Mouse (Mus musculus): ENCODE data around the gene Mmp10.

The Mmp10 gene

DNA sequence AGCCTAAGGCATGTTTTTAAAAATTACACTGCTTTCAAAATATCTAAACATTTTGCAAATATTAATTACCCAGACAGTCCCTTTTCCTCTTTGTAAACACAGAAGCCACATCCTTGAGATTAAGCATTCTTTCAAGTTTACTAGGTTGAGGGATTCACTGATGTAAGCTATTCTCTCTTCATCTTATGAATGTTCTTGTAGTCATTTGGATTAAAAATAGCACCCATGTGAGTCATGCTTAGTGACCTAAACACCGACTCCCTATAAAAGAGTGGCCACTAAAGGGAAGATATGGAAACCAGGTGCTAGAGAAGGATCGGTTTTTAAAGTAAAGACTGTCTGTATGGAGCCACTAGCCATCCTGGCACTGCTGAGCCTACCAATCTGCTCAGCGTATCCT lies at the start of gene Mmp10:
TSS of gene Mmp10 (plus strand) at position 302 of the 400 bp plus-strand sequence.
- DNase-seq (ENCODE audit: low spot score) = no peak

DNA sequence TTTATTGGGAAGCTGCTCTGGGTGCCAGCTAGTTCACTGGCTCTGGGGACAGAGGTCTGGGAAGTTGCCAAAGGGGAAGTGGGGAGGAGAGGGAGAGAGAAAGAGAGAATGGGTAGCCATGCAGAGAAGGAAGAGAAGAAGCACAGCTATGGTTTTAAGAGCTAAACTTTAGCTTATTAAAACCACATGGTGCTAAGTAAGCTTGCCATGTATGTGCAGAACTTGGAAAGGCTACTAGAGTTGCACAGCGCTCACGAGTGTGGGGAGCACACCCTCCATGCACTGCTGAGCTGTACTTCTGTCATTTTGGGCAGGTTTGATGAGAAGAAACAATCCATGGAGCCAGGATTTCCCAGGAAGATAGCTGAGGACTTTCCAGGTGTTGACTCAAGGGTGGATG lies 48.9 kb upstream of the Mmp10 start:
- no peak for DNase-seq (ENCODE audit: low spot score)

DNA sequence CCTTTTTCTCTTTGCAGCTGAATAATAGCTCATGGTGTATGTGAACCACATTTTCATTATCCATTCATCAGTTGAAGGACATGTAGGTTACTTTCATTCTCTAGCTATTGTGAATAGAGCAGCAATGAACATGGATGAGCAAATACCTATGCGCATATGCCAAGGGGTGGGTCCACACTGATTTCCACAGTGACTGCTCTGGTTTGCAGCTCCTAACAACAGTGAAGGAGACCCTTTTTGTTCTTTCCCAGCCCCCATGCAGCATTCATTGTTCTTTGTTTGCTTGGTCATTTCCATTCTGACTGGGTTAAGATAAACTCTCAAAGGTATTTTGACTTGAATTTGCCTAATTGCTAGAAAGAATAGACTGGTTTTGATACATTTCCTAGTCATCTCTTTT lies 31.9 kb upstream of the Mmp10 start:
- no peak for DNase-seq (ENCODE audit: low spot score)

DNA sequence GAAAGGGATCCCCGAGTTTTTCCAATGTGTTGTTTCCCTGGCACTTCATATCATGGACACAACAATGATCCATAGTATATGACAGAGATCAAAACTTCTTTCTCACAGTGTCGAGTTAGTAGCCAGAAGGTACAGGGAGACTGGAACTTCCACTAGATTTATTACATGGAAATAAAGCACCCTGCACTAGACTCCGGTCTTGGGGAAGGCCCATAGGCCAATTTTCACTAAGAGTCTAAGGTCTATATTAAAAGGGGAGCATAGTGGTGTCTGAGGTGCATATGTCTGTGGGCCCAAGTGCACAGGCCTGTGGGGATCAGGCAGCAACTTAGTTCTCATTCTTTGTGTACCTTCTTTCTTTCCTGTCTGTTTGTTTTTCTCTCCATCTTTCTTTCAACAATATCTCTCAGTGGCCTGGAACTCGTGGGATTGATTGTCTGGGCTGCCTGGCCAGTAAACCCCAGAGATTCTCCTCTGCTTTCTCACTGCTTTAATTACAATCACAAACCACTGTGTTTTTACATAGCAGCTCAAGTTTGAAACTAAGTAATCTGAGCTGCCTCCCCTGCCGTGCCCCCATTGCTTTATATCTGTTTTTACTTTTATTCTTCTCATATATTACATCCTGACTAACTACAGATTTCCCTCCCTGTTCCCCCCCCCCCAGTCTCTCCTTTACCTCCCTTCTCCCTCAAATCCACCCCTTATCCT lies 18.3 kb upstream of the Mmp10 start:
- DNase-seq (ENCODE audit: low spot score) = no peak

DNA sequence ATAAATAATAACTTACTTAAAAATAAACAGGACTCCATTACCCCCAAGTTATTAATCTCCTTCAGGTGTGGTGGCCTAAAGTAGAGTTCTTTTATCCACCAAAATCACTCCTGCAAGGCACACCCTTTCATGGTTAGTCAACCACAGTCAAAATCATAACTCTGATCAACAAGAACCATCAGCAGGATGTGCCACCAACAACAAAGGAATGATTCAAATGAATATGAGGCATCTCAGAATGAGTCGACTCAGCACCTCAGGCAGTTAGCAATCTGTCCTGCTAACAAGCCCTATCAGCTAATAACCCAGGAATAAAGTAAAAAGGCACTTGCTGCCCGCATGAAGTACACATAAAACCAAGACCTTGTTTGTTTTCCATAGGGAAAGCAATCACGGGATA lies 1.0 kb upstream of the Mmp10 start:
- no peak for DNase-seq (ENCODE audit: low spot score)

DNA sequence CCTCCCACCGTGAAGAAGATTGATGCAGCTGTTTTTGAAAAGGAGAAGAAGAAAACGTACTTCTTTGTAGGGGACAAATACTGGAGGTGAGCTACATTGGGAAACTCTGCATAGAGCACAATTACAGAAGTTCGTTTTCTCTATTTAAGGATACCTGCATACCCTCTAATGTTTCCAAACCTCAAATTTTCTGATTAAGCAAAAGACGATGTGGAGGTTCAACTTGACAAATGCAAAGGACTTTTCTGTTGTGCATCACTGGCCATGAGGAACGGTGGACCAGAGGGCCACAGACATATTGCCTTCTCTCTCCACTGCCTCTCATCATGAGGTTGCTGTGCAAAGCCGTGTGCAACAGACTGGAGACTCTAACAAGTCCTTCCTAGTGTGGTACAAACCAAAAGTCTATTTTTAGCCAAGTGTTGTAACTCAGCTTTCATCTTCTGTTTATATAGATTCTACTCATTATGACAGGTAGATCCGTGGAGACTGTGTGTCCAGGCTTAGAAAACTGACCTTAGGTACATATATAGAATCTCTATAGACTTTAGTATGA lies 5.2 kb downstream of the Mmp10 start:
- no peak for DNase-seq (ENCODE audit: low spot score)

DNA sequence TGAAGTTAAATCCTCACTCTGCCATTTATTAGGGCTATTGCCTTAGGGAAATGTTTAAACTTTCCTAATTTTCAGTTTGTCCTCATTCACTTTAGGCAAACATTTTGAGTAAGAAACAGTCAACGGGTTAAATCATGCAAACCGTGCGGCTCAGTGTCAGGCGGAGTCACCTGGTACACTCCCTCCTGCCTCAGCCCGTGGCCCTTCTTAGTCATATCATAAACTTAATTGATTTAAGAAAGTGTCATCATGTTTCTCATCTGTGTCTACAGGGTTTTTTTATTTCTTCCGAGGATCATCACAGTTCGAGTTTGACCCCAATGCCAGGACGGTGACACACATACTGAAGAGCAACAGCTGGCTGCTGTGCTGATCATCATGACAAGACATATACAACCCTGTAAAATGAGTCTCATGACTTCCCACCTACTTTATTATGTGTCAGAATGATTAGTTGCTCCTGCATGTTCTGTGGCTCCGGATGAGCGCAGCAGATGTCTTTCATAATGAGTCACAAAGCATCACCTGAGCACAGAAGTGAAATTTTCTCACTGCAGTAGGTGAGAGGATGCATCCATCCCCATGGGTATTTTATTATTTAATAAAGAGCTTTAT lies 7.6 kb downstream of the Mmp10 start:
- no peak for DNase-seq (ENCODE audit: low spot score)

DNA sequence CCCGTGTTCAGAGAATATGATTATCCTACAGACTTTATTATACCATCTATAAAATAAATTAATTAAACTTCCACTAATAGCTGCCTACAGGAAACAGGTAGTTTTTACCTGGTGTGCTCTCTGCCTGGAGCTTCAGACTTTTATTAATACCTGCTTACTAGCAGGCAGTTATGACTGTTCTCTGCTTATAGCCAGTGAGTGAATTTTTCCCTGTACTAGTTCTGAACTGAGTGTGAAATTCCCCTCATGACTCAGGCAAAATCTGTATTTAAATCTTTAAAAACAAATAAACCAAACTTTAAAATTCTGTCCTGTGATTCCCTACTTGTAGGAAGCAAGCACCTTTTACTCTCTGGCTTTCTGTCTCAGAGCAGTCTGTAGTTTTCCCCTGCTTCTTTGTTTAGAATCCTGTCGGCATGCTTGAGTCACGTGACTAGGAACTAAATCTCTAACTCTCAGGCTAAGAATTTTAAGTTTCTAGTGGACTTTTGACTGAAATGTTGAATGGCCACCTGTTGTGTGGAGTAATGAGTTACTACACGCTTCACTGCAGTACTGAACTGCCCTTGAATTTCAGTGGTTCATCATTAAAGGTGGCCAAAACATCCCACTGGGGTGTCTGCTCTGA lies 15.9 kb downstream of the Mmp10 start:
- no peak for DNase-seq (ENCODE audit: low spot score)

DNA sequence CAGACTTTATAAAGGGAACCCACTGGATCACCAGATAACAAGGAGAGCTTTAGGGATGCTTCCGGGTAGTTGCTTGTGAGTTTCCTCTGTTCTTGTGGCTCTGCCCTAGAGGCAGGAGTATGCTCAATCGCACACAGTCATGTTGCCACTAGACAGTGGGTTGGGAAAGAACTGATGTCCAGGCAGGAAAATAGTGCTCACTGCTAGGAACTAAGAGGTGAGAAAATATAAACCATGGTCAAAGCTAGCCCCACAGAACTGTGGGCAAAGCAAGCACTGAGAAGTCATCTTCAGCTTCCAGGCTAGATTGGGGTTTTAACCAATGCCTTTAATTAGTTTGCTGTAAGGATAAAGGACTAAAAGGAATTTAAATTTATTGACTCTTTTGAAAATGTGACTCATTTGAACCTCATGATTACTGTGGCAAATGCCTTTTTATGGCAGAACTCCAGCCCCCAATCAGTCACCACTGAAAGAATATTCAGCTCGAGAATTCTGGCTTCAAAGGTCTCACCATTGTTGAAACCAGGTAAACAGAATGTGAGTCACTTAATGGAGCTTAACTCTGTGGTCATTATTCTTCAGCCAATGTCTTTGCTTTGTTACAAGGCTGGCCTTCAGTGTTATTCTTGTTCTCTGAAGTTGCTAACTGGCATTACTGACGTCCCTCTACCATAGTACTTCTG lies 24.2 kb downstream of the Mmp10 start:
- DNase-seq (ENCODE audit: low spot score) = no peak

DNA sequence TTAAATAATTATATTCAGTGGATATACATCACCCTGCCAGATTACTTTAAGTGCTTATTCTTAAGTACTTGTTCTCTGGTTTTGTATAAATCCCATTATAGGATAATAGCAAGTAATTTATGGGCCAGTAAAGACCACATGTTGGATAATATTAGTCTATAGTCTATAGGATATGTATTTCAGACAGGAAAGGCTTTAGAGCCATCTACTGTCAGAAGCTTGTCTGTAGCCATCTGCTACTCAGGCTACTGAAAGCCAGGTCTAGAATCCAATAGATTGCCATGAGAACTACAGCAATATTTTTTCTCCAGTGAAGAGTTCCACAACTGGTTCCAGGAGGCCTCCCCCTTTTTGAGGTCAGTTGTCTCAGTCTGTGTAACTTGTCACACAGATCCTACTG lies 40.6 kb downstream of the Mmp10 start:
- DNase-seq (ENCODE audit: low spot score) = no peak

DNA sequence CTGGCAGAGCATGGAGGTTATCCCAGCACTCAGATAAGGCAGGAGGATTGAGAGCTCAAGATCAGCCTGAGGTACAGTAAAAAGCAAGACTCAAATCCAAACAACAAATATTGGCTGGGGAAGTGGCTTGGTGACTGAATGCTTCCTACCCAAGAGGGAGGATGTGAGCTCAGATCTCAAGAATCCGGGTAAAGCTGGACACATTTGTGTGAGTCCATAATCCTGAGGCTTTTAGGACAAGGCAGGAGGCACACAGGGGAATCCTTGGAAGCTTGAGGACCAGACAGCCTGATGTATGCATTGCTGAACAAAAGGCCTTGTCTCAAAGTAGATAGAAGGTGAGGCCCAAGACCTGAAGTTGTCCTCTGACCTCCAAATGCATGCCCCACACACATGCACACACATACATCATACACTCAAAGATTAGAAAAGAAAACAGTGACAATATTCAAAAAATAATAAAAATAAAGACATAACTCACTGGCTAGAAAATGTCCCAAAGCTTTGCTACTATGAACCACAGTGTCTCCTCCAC lies 42.8 kb downstream of the Mmp10 start:
- no peak for DNase-seq (ENCODE audit: low spot score)

DNA sequence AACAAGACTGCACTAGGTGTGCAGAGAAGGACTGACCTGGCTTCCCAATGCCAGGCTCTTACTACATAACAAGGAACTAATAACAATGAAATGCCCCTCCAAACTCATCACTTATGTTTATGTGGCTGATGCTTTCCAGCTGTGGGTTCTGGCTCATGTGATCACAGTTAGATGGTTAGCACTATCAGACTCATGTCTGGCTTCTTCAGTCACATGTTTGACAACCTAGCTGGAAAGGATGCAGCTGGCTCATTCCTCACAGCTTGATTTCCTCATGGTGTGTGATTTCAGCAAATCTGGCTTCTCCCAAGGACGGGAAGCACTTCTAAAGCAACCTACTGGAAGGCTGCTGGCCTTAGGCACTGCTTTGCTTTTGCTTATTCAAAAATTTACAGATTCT lies 43.3 kb downstream of the Mmp10 start:
- no peak for DNase-seq (ENCODE audit: low spot score)

DNA sequence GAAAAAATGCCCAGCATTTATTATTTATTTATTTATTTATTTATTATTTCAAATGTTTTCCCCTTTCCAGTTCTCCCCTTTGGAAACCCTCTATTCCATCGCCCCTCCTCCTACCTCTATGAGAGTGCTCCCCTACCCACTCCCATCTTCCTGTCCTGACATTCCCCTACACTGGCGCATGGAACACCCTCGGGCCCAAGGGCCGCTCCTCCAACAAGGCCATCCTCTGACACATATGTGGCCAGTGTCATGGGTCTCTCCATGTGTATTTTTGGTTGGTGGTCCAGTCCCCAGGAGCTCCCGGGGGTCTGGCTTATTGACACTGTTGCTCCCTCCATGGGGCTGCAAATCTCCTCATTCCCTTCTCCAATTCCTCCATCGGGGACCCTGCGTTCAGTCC lies 43.8 kb downstream of the Mmp10 start:
- DNase-seq (ENCODE audit: low spot score) = no peak

DNA sequence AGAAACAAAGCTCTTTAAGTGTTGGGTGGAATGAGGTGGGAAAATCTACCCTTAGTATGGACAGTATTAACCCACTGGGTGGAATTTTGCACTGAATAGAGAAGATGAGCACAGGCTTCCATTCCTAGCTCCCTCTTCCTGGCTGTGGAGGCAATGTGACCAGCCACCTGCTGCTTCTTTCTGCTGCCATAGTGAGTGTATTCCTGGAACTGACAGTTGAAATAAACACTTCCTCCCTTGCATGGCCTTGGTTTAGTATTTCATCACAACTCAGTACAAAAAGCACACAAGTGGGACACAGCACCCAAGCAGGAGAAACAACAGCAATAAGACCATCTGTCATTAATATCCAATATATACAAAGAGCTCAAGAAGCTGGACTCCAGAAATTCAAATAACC lies 49.8 kb downstream of the Mmp10 start:
- no peak for DNase-seq (ENCODE audit: low spot score)

DNA sequence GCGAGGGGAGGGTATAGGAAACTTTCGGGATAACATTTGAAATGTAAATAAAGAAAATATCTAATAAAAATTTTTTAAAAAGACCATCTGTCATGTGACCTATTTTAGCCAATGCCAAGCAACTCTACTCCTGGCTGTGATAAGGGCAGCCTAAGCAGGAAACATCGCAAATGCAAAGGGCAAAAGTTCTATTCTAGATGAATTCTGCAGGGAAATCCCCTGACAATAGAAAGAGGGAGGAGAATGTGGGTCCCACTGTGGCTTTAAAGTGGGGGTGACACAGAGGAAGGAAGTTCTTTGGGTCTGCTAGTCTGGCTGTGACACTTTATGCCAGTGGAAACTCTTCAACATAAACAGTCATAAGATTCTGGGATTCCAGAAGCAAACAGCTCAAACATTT lies 51.4 kb downstream of the Mmp10 start:
- no peak for DNase-seq (ENCODE audit: low spot score)

DNA sequence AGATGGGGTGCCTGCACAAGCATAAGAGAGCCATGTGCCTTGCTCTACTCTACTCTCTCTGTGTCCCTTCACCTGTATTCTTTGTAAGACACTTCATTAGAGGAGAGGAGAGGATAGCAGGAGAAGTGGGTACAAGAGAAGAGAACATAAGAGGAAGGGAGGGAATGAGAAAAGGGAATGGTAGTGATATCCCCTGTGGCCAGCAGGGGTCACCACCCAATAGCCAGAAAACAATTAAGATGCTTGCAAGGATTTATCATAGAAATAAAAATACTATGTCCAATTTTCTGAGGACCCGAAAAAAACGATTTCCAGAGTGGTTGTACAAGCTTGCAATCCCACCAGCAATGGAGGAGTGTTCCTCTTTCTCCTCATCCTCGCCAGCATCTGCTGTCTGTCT lies 52.2 kb downstream of the Mmp10 start:
- DNase-seq (ENCODE audit: low spot score) = peak; percentile 15

DNA sequence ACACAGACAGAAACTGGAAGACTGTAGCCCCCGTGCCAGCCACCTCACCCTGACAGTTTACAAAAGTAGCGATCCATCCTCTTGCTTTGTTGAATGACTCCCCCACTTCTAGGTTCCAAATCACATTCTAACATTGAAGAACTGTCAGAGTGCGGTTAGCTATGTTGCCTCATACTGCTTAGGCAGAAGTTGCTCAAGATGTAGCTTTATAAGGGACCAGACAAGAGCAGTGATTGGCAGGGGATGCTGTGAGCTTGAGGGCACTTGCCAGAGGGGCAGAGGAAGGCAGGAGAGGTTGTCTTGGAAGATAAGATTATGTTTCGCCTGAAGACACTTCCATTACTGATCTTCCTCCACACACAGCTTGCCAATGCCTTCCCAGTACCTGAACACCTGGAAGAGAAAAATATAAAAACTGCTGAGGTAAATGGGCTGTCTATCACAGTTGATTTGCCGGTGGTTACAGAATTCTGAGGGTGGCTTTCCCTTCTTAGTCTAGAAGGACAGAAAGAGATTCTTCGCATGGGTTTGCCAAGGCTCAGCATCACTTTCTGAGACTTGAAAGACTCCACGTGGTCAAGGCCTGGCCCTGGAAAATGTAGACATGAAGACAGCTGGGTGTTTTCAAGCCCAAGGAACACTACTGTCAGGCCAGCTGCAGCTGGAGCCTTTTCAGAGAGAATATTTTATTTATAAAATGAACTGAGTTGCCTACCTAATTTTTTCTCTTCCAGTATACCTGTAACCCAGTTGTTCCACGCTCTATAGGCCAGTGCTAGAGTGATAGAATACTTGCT lies 56.3 kb downstream of the Mmp10 start, which contains the start of gene Mmp8:
TSS of gene Mmp8 (plus strand) at position 236 of the 797 bp plus-strand sequence.
- DNase-seq (ENCODE audit: low spot score) = no peak
